Mouse (Mus musculus): Measurements from ENCODE around the gene Gucd1. TPM values are rescaled to one million over a fixed set of nuclear protein-coding genes. Genes with fewer than 3 reads are reported as not detected.

Gene Gucd1
- polyA plus RNA-seq, 2 experiments, result 34.0 to 39.2 TPM

DNA sequence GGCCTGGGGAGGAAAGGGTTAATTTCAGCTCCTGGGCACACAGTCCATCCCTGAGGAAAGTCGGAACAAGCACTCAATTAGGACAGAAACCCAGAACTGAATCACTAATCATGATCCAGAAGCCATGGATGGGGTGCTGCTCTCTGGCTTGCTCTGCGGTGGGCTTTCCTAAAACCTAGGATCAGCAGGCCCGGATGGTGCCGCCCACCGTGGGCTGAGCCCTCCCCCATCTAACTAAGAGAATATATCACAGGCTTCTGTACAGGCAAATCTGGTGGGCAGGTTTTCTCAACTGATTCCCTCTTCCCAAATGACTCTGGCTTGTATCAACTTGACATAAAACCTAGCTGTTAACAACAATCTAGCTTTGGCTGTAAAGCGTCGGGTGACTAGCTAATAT lies 30.1 kb upstream of the Gucd1 start:
- peak overlapping the region; percentile 33; the same call in 1 of the 2 replicates for H3K27ac ChIP-seq (replicated peaks; ENCODE audit: low read depth, low read length)
- ATAC-seq (ENCODE audit: low FRiP score, low read depth) (0 out of 2 replicates have a peak, but pooled peaks have one; percentile 30), DNase-seq (ENCODE audit: low spot score) (no peak)
- H3K36me3 ChIP-seq (ENCODE audit: control insufficient read depth, insufficient read depth, low read length), result no peaks in the 10 kb centered on the region
- peak overlapping the region; percentile 35 for H3K4me2 ChIP-seq (replicated peaks; ENCODE audit: low read depth, low read length, severe bottlenecking)
- no peak for TF ChIP-seq POLR2A (IDR thresholded peaks at IDR 0.05; ENCODE audit: borderline replicate concordance, extremely low read depth, insufficient read depth, insufficient read length)
- no peak overlapping the region; the same call in 1 of the 2 replicates for H3K4me3 ChIP-seq (replicated peaks; ENCODE audit: low read length)
- no peak overlapping the region for H3K9ac ChIP-seq (ENCODE audit: low read depth, low read length, severe bottlenecking)
- no peaks in the 10 kb centered on the region for H3K9me3 ChIP-seq (ENCODE audit: control insufficient read depth, low read length)
- WGBS, result 16% methylated on average over 7 of the region's 7 CpGs
- H3K27me3 ChIP-seq (ENCODE audit: control insufficient read depth, insufficient read depth, low read length), result no peaks in the 10 kb centered on the region
- H3K4me1 ChIP-seq (ENCODE audit: control insufficient read depth, insufficient read depth, low read length), result peaks cover 14% of the 10 kb centered on the region

DNA sequence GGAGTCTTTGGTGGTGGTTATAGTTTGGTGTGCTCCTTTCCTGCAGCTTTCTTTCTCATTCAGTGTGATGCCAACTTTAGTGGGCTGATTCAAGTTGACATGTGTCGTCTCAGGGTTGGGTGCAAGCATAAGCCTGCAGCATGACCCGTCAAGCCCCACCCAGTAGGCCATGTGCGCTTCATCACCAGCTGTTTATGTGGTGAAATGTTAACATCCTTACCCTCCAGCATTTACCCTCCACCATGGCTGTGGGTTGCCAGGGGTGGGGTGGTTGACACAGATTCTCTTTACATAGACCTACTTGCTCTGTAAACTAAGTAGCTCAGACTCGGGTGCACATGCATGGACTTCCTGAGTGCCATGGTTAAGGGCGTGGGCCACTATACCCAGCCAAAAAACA lies 18.4 kb upstream of the Gucd1 start:
- H3K4me2 ChIP-seq (replicated peaks; ENCODE audit: low read depth, low read length, severe bottlenecking), result no peak overlapping the region
- ATAC-seq (ENCODE audit: low FRiP score, low read depth), result no peak
- WGBS, result 89% methylated on average over 5 of the region's 5 CpGs
- no peak overlapping the region for H3K4me3 ChIP-seq (replicated peaks; ENCODE audit: low read length)
- no peaks in the 10 kb centered on the region for H3K4me1 ChIP-seq (ENCODE audit: control insufficient read depth, insufficient read depth, low read length)
- no peak overlapping the region for H3K27ac ChIP-seq (replicated peaks; ENCODE audit: low read depth, low read length)
- H3K9me3 ChIP-seq (ENCODE audit: control insufficient read depth, low read length), result no peaks in the 10 kb centered on the region
- no peaks in the 10 kb centered on the region for H3K27me3 ChIP-seq (ENCODE audit: control insufficient read depth, insufficient read depth, low read length)
- no peak for TF ChIP-seq POLR2A (IDR thresholded peaks at IDR 0.05; ENCODE audit: borderline replicate concordance, extremely low read depth, insufficient read depth, insufficient read length)
- no peak for DNase-seq (ENCODE audit: low spot score)
- no peak overlapping the region for H3K9ac ChIP-seq (ENCODE audit: low read depth, low read length, severe bottlenecking)
- peaks cover 45% of the 10 kb centered on the region for H3K36me3 ChIP-seq (ENCODE audit: control insufficient read depth, insufficient read depth, low read length)

DNA sequence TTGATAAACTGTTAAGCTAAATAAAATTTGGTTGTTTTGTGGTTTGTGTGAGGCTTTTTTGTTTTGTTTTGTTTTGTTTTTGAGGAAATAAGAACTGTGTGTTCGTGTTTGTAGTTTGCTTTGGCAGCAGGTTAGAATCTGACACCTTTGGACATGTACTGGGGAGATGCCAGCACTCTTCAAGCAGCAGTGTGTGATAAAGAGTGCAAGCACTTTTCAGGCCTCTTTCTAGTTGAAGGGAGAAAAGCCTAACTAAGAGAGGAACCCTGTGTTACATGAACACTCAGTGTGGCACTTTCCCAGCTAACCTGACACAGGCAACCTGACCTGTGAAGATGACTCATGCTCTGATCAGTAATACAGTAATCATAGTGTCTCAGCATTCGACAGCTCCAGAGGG lies 17.7 kb upstream of the Gucd1 start:
- no peak for TF ChIP-seq POLR2A (IDR thresholded peaks at IDR 0.05; ENCODE audit: borderline replicate concordance, extremely low read depth, insufficient read depth, insufficient read length)
- ATAC-seq (ENCODE audit: low FRiP score, low read depth) (no peak), DNase-seq (ENCODE audit: low spot score) (no peak)
- peaks cover 49% of the 10 kb centered on the region for H3K36me3 ChIP-seq (ENCODE audit: control insufficient read depth, insufficient read depth, low read length)
- WGBS, result 85% methylated on average over 2 of the region's 2 CpGs
- no peak overlapping the region for H3K4me2 ChIP-seq (replicated peaks; ENCODE audit: low read depth, low read length, severe bottlenecking)
- H3K27ac ChIP-seq (replicated peaks; ENCODE audit: low read depth, low read length), result no peak overlapping the region
- no peak overlapping the region for H3K9ac ChIP-seq (ENCODE audit: low read depth, low read length, severe bottlenecking)
- H3K4me3 ChIP-seq (replicated peaks; ENCODE audit: low read length), result no peak overlapping the region
- no peaks in the 10 kb centered on the region for H3K27me3 ChIP-seq (ENCODE audit: control insufficient read depth, insufficient read depth, low read length)
- no peaks in the 10 kb centered on the region for H3K9me3 ChIP-seq (ENCODE audit: control insufficient read depth, low read length)
- no peaks in the 10 kb centered on the region for H3K4me1 ChIP-seq (ENCODE audit: control insufficient read depth, insufficient read depth, low read length)

DNA sequence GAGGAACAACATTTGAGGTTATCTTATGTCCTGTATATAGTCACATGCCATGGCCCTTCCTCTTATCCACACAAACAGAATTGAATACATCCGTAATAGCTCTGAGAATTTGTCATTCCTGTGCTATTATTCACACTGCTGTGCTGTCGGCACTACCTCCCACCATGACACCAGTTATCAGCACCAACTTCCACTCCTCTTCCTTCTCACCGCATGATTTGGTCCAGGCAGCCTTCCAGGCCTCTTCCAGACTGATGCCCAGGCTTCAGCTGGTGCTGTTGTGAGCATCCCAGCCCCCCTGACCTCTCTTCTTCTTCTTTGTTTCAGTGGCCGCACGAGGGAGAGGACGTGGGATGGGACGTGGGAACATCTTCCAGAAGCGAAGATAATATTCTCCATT lies 17.2 kb upstream of the Gucd1 start:
- no peaks in the 10 kb centered on the region for H3K9me3 ChIP-seq (ENCODE audit: control insufficient read depth, low read length)
- WGBS, result 85% methylated on average over 8 of the region's 8 CpGs
- H3K36me3 ChIP-seq (ENCODE audit: control insufficient read depth, insufficient read depth, low read length), result peaks cover 53% of the 10 kb centered on the region
- H3K4me2 ChIP-seq (replicated peaks; ENCODE audit: low read depth, low read length, severe bottlenecking), result no peak overlapping the region
- no peak for TF ChIP-seq POLR2A (IDR thresholded peaks at IDR 0.05; ENCODE audit: borderline replicate concordance, extremely low read depth, insufficient read depth, insufficient read length)
- no peak overlapping the region for H3K4me3 ChIP-seq (replicated peaks; ENCODE audit: low read length)
- no peak for ATAC-seq (ENCODE audit: low FRiP score, low read depth)
- H3K9ac ChIP-seq (ENCODE audit: low read depth, low read length, severe bottlenecking), result no peak overlapping the region
- no peaks in the 10 kb centered on the region for H3K27me3 ChIP-seq (ENCODE audit: control insufficient read depth, insufficient read depth, low read length)
- H3K27ac ChIP-seq (replicated peaks; ENCODE audit: low read depth, low read length), result no peak overlapping the region
- no peak for DNase-seq (ENCODE audit: low spot score)
- no peaks in the 10 kb centered on the region for H3K4me1 ChIP-seq (ENCODE audit: control insufficient read depth, insufficient read depth, low read length)

DNA sequence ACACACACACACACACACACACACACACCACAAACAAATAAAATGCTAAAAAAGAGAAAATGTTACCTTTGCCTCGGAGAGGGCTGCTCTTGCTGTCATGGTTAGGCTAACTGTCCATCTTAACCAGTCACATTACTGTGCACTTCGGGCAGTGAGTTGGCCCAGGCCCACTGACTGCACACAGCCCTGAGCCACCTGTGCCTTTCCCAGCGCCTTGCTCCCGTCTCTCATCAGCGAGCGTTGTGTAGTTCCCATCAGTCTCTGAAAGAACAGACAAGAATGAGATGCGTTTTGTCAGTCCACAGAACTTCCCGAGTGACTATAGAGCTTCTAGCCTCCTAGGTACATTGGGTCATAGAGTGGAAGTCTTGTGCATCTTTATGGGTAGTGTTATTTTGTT lies 16.4 kb upstream of the Gucd1 start:
- Histone ChIP-seq H3K9ac (ENCODE audit: low read depth, low read length, severe bottlenecking) (no peak overlapping the region), H3K27ac (replicated peaks; ENCODE audit: low read depth, low read length) (no peak overlapping the region), H3K36me3 (ENCODE audit: control insufficient read depth, insufficient read depth, low read length) (peaks cover 57% of the 10 kb centered on the region), H3K4me1 (ENCODE audit: control insufficient read depth, insufficient read depth, low read length) (no peaks in the 10 kb centered on the region), H3K9me3 (ENCODE audit: control insufficient read depth, low read length) (no peaks in the 10 kb centered on the region), H3K27me3 (ENCODE audit: control insufficient read depth, insufficient read depth, low read length) (no peaks in the 10 kb centered on the region), H3K4me3 (replicated peaks; ENCODE audit: low read length) (no peak overlapping the region), H3K4me2 (replicated peaks; ENCODE audit: low read depth, low read length, severe bottlenecking) (no peak overlapping the region)
- DNase-seq (ENCODE audit: low spot score) (no peak), ATAC-seq (ENCODE audit: low FRiP score, low read depth) (no peak)
- no peak for TF ChIP-seq POLR2A (IDR thresholded peaks at IDR 0.05; ENCODE audit: borderline replicate concordance, extremely low read depth, insufficient read depth, insufficient read length)
- WGBS, result 94% methylated on average over 8 of the region's 8 CpGs

Data from limb, embryonic 14.5 days (tissue).